Mouse (Mus musculus) C2C12 (cell line): ENCODE results near the gene Ajm1.

ENCODE experiments used
- CTCF ChIP-seq: IDR thresholded peaks from one replicate; pipeline ENCODE4 v1.5.1; 2011; ENCODE audit not compliant: control insufficient read depth, insufficient read depth, insufficient read length
- MAX ChIP-seq: IDR thresholded peaks from one replicate; pipeline ENCODE4 v1.6.1; 2011; ENCODE audit warnings: mild to moderate bottlenecking, control low read depth
- MYOD1 ChIP-seq: IDR thresholded peaks from one replicate; pipeline ENCODE4 v1.6.1; 2011; ENCODE audit warnings: low read depth; ENCODE audit not compliant: control insufficient read depth, insufficient read length
- MYOG ChIP-seq: IDR thresholded peaks from one replicate; pipeline ENCODE4 v1.6.1; 2011; ENCODE audit not compliant: control insufficient read depth, insufficient read length; ENCODE audit errors: extremely low read depth
- USF1 ChIP-seq: IDR thresholded peaks from one replicate; pipeline ENCODE4 v1.6.1; 2011; ENCODE audit warnings: low read depth, mild to moderate bottlenecking, control low read depth, moderate library complexity

DNA sequence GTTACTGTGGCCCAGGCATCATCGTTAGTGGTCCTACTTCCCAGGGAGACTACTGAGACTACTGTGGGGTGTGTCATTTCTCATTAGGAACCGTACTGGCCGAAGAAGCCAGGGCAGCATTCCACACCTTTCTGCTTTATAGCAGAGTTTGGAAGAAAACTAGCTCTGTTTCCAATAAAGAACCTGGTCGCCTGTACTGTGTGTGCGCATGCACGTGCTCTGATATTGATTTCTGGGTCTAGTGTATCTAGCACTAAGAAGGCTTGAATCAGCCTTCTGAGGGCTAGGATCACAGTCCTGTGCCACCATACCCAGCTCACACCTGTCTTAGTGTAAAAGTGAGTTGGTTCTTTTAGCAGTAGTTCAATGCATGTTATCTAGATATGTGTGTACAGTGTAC, 22.8 kb downstream of the Ajm1 start:
- TF ChIP-seq CTCF, result no peak
- TF ChIP-seq USF1, result no peak
- no peak for TF ChIP-seq MYOG
- no peak for TF ChIP-seq MYOD1
- no peak for TF ChIP-seq MAX
